Mouse (Mus musculus) megakaryocyte, embryonic 14.5 days (primary cell): Measurements from ENCODE around the gene Gm26992.
"Not testable (repeated sequence)": the region's sequence is repeated elsewhere in the genome, so short reads cannot be mapped to it uniquely, and the experiment has no call there.

ENCODE experiments used
- FLI1 ChIP-seq: IDR thresholded peaks from 2 replicates; pipeline ENCODE4 v1.6.1; 2012; ENCODE audit warnings: low read length, inconsistent platforms, mixed read lengths
- GATA1 ChIP-seq: IDR thresholded peaks from 3 replicates; pipeline ENCODE4 v1.6.1; 2012; ENCODE audit warnings: mixed read lengths, low read length, inconsistent platforms, borderline replicate concordance

DNA sequence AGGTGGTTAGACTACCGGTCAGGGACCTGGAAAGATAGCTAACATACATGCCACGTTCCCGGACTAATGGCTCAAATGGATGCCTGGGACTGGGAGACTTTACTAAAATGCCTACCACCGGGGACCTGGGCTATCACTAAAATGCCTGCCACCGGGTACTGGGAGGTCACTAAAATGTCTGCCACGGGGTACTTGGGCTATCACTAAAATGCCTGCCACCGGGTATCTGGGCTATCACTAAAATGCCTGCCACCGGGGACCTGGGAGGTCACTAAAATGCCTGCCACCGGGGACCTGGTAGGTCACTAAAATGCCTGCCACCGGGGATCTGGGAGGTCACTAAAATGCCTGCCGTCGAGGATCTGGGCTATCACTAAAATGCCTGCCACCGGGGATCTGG, 26.6 kb downstream of the Gm26992 start:
- TF ChIP-seq GATA1, FLI1: not testable (repeated sequence)
